Mouse (Mus musculus) lung, postnatal 10 days (tissue): ENCODE data around the gene Haus6.
"Not testable (repeated sequence)": the region's sequence is repeated elsewhere in the genome, so short reads cannot be mapped to it uniquely, and the experiment has no call there.

Experiments used
- DNase-seq: peaks from one replicate; pipeline ENCODE4 v3.0.0; 2021

The Haus6 gene

GRCm38 (mm10) chr4:86611524-86612288 is at the start of gene Haus6:
TSS of gene Haus6 (minus strand) at chr4:86612055.
- DNase-seq: peak; percentile 95

- peak; percentile 16 for DNase-seq
Observed at GRCm38 (mm10) chr4:86657176-86657575, 45.3 kb upstream of the Haus6 start.

DNA sequence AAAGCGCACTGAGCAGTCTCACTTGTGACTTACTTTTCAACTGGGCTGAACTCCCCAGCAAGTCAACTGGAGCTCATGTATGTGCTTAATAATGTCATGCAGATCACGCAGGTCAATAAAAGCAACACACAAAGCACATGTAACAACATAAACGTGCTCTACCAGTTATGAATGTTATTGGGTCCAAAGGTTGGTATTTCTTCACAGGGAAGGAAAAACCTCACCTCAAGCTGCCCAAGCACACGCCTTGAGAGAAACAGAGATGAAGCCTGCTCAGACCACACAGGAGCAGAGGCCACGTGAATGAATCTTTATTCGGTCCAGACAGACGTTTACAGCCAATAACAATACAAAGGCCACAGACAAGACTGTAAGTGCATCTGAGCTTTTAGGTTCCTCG is 44.6 kb upstream of the Haus6 start:
- DNase-seq: not testable (repeated sequence)

DNA sequence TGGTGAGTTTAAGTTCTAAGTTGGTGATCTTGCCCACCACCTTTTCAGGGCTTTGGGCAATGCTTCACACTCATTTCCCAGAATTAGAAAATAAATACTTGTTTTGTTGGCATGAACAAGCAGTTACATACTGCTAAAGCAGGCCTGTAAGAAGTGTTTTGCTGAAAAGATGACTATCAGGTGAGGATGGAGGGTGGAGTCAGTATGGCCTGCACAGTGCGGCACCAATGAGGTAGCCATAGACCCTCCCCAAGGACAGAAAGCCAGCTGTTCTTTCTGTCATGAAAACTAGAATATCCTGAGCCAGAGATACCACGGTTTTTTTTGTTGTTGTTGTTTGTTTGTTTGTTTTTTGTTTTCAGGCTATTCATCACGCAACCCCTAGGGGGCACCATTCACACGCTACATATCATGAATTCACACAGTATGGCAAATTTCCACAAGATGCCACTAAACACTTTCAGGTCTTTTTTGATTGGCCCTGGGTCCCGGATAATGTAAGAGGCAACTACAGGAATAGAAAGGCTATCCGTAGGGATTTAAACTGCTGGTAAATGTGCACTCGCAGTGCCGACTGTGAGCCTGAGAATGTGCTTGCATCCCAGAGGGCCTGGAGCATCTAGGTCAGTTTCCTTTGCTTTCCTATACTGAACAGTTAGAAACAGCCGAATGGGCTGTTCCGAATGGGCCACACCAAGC is 40.0 kb upstream of the Haus6 start:
- peak; percentile 14 for DNase-seq

DNA sequence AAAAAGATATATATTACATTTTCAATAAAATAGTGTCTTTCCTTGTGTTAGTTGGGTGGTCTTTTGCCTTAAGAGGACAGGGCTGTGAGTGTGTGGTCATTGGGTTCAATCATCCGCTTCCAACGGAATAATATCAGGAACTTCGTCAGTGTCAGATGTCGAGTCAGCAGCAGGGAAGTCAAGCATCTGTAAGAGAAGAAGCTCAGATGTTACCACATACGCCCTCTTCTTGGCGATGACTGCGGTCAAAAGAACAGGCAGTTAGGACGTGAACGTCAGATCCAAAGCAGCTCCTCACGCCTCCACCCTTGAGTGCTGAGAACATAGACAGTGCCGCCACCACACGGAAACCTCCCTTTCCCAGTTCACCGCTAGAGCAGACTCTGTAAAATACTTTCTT is 36.5 kb upstream of the Haus6 start:
- DNase-seq: peak; percentile 17

GRCm38 (mm10) chr4:86637561-86637960 is 25.7 kb upstream of the Haus6 start:
- not testable (repeated sequence) for DNase-seq

DNA sequence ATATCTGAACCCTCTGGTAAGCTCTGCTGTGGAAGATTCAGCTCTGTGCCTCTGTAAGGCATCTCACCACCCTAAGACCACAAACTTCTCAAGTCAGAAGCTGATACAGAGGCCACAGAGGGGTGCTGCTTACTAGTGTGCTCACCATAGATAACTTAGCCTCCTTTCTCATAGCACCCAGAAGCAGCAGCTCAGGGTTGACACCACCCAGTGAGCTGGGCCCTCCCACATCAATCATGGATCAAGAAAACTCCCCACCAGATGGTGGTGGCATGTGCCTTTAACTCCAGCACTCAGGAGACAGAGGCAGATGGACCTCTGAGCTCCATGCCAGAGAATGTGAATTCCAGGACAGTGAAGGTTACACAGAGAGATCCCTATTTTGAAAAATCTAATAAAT is 23.0 kb upstream of the Haus6 start:
- DNase-seq: not testable (repeated sequence)

DNA sequence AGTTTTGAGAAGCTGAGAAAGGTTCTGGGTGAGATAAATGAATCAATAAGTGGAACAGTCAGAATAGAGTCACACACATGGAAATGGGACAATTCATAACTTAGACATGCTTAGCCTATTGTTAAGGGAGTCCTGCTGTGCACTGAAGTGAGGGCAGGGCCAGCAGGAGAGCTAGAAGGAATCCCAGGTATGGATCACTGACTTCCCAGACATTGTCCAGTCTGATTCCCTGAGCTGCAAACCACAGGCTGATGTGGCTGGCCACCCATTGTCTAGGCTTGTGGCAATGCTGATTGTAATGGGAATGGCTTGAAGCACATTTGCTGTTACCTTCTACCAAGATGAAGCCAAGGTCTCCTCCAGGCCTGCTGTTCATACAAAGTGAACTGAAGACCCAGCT is 22.5 kb upstream of the Haus6 start:
- not testable (repeated sequence) for DNase-seq

DNA sequence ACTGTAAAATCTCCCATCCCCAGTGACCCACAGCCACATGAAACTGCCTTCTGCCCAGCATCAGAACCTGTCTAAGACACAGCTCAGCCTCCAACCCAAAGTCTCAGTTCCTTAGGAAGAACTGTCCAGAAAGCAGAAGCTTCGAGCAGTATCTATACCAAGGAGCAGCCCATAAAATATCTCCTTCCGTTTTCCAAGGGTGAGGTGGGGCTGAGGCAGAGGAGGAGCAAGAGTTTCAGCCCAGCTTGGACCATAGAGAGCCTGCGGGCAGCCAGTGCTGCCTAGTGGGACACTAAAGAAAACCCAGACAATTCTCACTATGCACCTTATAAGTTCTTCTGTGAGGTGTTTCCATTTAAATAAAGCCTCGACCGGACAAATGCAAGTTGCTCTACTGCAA is 20.7 kb upstream of the Haus6 start:
- not testable (repeated sequence) for DNase-seq

DNA sequence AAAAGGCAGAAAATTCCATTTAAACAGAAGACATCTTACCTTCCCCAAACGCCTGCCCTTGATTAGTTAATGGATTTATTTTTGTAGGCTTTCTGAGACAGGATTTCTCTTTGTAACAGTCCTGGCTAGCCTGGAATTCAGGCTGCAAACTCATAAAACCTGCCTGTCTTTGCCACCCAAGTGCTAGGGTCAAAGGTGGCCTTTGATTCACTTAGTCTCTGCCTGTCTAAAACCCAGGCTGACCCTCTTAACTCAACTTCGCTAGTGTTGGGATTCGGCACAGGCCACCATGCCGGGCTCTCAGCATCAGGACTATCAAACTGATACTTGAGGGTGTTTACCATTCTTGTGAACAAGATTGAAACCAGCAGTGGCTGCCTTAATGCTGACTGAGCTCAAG is 20.0 kb upstream of the Haus6 start:
- DNase-seq: no peak

GRCm38 (mm10) chr4:86626496-86626895 is 14.6 kb upstream of the Haus6 start:
- not testable (repeated sequence) for DNase-seq

- DNase-seq: peak; percentile 41
Observed at GRCm38 (mm10) chr4:86625463-86625862, 13.6 kb upstream of the Haus6 start.

GRCm38 (mm10) chr4:86622532-86622931 is 10.7 kb upstream of the Haus6 start:
- DNase-seq: not testable (repeated sequence)

DNA sequence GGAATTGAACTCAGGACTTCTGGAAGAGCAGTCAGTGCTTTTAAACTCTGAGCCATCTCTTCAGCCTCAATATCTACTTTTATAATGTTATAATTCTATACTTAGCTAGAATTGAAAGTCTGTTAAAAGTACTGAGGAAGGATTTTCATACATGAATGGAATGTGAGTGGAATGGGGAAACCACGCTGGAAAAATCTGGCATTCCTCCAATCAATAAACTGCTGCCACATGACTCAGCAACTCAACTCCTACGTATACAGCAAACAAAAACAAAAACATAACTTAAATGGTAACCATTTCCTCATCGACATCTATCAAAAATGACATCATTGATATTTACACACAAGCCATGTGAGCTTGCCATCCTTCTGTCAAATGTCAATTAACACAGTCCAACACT is 10.3 kb upstream of the Haus6 start:
- DNase-seq: no peak

DNA sequence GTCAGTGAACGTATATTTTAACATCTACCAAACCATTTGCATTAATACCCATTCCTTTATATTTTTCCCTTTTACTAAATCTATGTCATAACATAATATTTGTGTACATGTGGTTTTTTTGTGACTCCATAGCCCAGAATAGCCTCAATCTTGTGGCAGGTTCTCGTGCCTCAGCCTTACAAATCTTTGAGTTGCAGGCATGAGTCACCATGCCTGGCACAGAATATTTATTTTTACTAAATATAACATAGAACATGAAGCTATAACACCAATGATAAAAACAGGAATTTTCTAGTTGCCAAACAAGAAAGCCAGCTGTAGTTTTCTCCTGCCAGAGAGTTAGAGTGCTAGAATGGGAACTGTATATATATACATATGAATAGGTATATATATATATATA is 8.7 kb upstream of the Haus6 start:
- no peak for DNase-seq

- no peak for DNase-seq
Observed at GRCm38 (mm10) chr4:86612289-86612620, 400 bp upstream of the Haus6 start.

- DNase-seq: no peak
Observed at GRCm38 (mm10) chr4:86591304-86591703, 20.6 kb downstream of the Haus6 start.

- DNase-seq: peak; percentile 13
Observed at GRCm38 (mm10) chr4:86588236-86588635, 23.6 kb downstream of the Haus6 start.

DNA sequence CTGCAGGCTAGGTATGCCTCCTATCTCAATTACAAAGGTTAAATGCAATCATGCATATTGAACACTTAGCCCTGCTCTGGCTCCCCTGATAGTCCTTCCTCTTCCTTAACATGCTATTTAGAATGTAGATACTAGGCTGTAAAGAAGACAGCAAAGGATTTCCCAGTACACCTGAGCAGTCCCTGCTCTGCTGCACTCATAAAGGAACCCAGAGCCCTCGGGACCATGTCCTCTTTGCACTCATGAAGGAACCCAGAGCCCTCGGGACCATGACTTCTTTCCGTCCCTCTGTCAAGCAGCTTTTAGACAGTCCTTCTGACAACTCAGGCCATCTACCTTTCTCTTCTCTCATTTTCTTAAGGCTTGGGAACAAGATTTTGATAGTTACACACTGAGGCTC is 31.3 kb downstream of the Haus6 start:
- no peak for DNase-seq

DNA sequence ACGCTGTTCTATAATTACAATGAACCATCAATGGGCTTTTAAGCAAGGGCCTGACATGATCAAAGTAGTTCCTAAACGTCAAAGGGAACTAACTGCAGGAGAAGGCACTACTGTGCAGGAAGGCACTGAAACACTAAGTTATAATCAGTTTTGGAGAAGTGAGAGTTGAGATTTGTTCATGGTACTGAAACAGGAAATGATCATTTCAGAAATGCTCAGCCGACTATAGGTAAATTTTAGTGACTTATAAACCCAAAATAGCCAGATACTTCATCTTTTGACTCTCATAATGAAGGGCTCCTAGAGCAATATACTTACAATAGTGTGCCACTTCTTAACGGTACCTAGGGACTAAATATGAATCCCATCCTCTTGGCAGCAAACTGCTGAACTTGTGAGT is 31.8 kb downstream of the Haus6 start:
- no peak for DNase-seq

- no peak for DNase-seq
Observed at GRCm38 (mm10) chr4:86576630-86577225, 35.1 kb downstream of the Haus6 start.

DNA sequence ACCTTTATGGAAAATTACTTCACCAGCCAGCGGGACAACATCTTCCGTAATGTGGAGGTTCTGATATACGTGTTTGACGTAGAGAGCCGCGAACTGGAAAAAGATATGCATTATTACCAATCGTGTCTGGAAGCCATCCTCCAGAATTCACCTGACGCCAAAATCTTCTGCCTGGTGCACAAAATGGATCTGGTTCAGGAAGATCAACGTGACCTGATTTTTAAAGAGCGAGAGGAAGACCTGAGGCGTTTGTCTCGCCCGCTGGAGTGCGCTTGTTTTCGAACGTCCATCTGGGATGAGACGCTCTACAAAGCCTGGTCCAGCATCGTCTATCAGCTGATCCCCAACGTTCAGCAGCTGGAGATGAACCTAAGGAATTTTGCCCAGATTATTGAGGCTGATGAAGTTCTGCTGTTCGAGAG is 35.7 kb downstream of the Haus6 start:
- peak; percentile 7 for DNase-seq

- peak; percentile 98 for DNase-seq
Observed at GRCm38 (mm10) chr4:86575283-86575983, 36.4 kb downstream of the Haus6 start, which contains the start of gene Rraga. TSS of gene Rraga (plus strand) at chr4:86575668.

- no peak for DNase-seq
Observed at GRCm38 (mm10) chr4:86574939-86575282, 36.9 kb downstream of the Haus6 start.
